Comparison of ENCODE assay signal across 28 mouse cellular contexts in the genomic region with DNA sequence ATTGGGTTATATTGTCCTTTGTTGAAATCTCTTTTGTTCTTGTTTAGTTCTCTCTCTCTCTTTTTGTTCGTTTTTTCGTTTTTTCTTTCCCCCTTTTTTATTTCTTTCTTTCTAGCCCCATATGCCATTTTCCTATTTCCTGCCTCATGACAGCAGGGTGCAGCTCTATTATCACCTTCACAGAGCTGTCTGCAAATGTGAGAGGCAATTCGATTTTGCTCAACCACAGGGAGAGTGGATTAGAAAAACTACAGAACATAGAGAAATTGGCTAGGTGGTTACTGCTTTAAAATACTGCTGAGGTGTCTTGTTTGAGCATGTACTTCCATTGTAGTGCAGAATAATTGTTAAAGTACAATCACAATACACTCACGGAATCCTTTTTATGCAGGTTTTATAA. TPM values are rescaled to one million over a fixed set of nuclear protein-coding genes. Genes with fewer than 3 reads are reported as not detected.
DNase-seq lines count a peak whose midpoint lies in the region; ATAC-seq and TF ChIP-seq lines count a peak whose summit lies in the region.
"Had no signal": no experiment of that assay in that cellular context is flagged by ENCODE, and none has a peak within 500 bp of the region (broad histone marks: within the 10 kb centered on the region; RNA-seq: fewer than 3 reads in every experiment).

No protein-coding gene starts in this region.

- ATAC-seq in hindbrain, embryonic 15.5 days (ENCODE audit: low FRiP score, low read depth) = no peak
- ATAC-seq in hindbrain, embryonic 11.5 days (ENCODE audit: low FRiP score) = no peak
- ATAC-seq in forebrain, postnatal 0 days = peak; percentile 63; the same call in 1 of the 2 replicates
- ATAC-seq: hindbrain, postnatal 0 days; Patski had no signal

- H3K9ac ChIP-seq in hindbrain, embryonic 15.5 days = no peak overlapping the region
- no peak overlapping the region for H3K9ac ChIP-seq in hindbrain, embryonic 11.5 days (ENCODE audit: low read depth, low read length)
- no peak overlapping the region for H3K9ac ChIP-seq in forebrain, postnatal 0 days
- H3K9ac ChIP-seq: embryonic facial prominence, embryonic 15.5 days; limb, embryonic 13.5 days; liver, embryonic 13.5 days; lung, embryonic 15.5 days; neural tube, embryonic 12.5 days had no signal

- no peaks in the 10 kb centered on the region for H3K9me3 ChIP-seq in hindbrain, embryonic 15.5 days
- H3K9me3 ChIP-seq in hindbrain, embryonic 11.5 days (ENCODE audit: control insufficient read depth, low read length) = no peaks in the 10 kb centered on the region
- H3K9me3 ChIP-seq in forebrain, embryonic 10.5 days = no peaks in the 10 kb centered on the region
- H3K9me3 ChIP-seq in forebrain, postnatal 0 days (ENCODE audit: low read length) = no peaks in the 10 kb centered on the region
- H3K9me3 ChIP-seq: embryonic facial prominence, embryonic 15.5 days; heart, embryonic 10.5 days; limb, embryonic 13.5 days; liver, embryonic 13.5 days; lung, embryonic 15.5 days; neural tube, embryonic 12.5 days had no signal

- no peak for TF ChIP-seq POLR2A in brain, embryonic 14.5 days (IDR thresholded peaks at IDR 0.05; ENCODE audit: borderline replicate concordance, extremely low read depth, insufficient read depth, insufficient read length, poor library complexity, severe bottlenecking)

- H3K4me2 ChIP-seq in hindbrain, embryonic 15.5 days = no peak overlapping the region
- no peak overlapping the region for H3K4me2 ChIP-seq in hindbrain, embryonic 11.5 days (replicated peaks; ENCODE audit: low read depth, low read length)
- H3K4me2 ChIP-seq in forebrain, postnatal 0 days (ENCODE audit: low read depth) = no peak overlapping the region
- H3K4me2 ChIP-seq: embryonic facial prominence, embryonic 15.5 days; limb, embryonic 13.5 days; liver, embryonic 13.5 days; lung, embryonic 15.5 days; neural tube, embryonic 12.5 days had no signal

- 39% methylated on average over 4 of the region's 4 CpGs for WGBS in hindbrain, embryonic 15.5 days
- WGBS in hindbrain, embryonic 11.5 days = 67% methylated on average over 4 of the region's 4 CpGs
- 51% methylated on average over 4 of the region's 4 CpGs for WGBS in forebrain, embryonic 10.5 days
- WGBS in forebrain, postnatal 0 days = 21% methylated on average over 4 of the region's 4 CpGs

- no peak overlapping the region for H3K4me3 ChIP-seq in hindbrain, embryonic 15.5 days
- H3K4me3 ChIP-seq in hindbrain, embryonic 11.5 days (ENCODE audit: low read depth, low read length) = no peak overlapping the region
- H3K4me3 ChIP-seq in forebrain, embryonic 10.5 days = no peak overlapping the region
- no peak overlapping the region for H3K4me3 ChIP-seq in forebrain, postnatal 0 days (ENCODE audit: low read depth, low read length)
- H3K4me3 ChIP-seq: embryonic facial prominence, embryonic 15.5 days; gastrocnemius, adult 2 months; heart, embryonic 10.5 days; limb, embryonic 13.5 days; liver, embryonic 13.5 days; lung, embryonic 15.5 days; neural tube, embryonic 12.5 days had no signal

- no peaks in the 10 kb centered on the region for H3K36me3 ChIP-seq in hindbrain, embryonic 15.5 days
- no peaks in the 10 kb centered on the region for H3K36me3 ChIP-seq in hindbrain, embryonic 11.5 days (ENCODE audit: control insufficient read depth, insufficient read depth, low read length)
- peaks cover 13% of the 10 kb centered on the region for H3K36me3 ChIP-seq in forebrain, embryonic 10.5 days (replicated peaks)
- H3K36me3 ChIP-seq in forebrain, postnatal 0 days (ENCODE audit: insufficient read depth) = no peaks in the 10 kb centered on the region
- H3K36me3 ChIP-seq: embryonic facial prominence, embryonic 15.5 days; limb, embryonic 13.5 days; neural tube, embryonic 12.5 days had no signal

- no peaks in the 10 kb centered on the region for H3K27me3 ChIP-seq in hindbrain, embryonic 15.5 days
- no peaks in the 10 kb centered on the region for H3K27me3 ChIP-seq in hindbrain, embryonic 11.5 days (ENCODE audit: control insufficient read depth, insufficient read depth, low read length)
- no peaks in the 10 kb centered on the region for H3K27me3 ChIP-seq in forebrain, embryonic 10.5 days (ENCODE audit: poor library complexity, severe bottlenecking)
- no peaks in the 10 kb centered on the region for H3K27me3 ChIP-seq in forebrain, postnatal 0 days (ENCODE audit: insufficient read depth, low read length)
- H3K27me3 ChIP-seq: embryonic facial prominence, embryonic 15.5 days; limb, embryonic 13.5 days; liver, embryonic 13.5 days; lung, embryonic 15.5 days; neural tube, embryonic 12.5 days; Patski had no signal

- no peak for DNase-seq in hindbrain, embryonic 11.5 days (ENCODE audit: low spot score)
- peak; percentile 81 for DNase-seq in brain, embryonic 14.5 days (ENCODE audit: low read depth)
- DNase-seq in forebrain, embryonic 10.5 days (ENCODE audit: extremely low spot score, low spot score) = no peak
- DNase-seq in forebrain, postnatal 0 days = peak; percentile 33
- no peak for DNase-seq in kidney, adult 9 months
- DNase-seq in lung, postnatal 14 days = no peak
- DNase-seq: adrenal gland, postnatal 25 days; cerebellum, postnatal 10 days; embryo, embryonic 11 days; gastrocnemius, adult 2 months; kidney, adult 11 months; layer of hippocampus, postnatal 36 days; liver, embryonic 13.5 days; right cerebral cortex, postnatal 25 days; thymus, adult 18-20 months; thymus, postnatal 4 days had no signal

- no peak for TF ChIP-seq CTCF in brain, embryonic 14.5 days (IDR thresholded peaks at IDR 0.05; ENCODE audit: borderline replicate concordance, extremely low read depth, insufficient read depth, insufficient read length)
- no peak for TF ChIP-seq CTCF in forebrain, postnatal 0 days (IDR thresholded peaks at IDR 0.05; ENCODE audit: low read depth)

- H3K27ac ChIP-seq in hindbrain, embryonic 15.5 days (replicated peaks) = 0 out of 2 replicates have a peak overlapping the region, but pooled peaks have one; percentile 27
- H3K27ac ChIP-seq in hindbrain, embryonic 11.5 days (ENCODE audit: low read depth, low read length) = no peak overlapping the region
- 0 out of 2 replicates have a peak overlapping the region, but pooled peaks have one; percentile 25 for H3K27ac ChIP-seq in forebrain, embryonic 10.5 days
- peak overlapping the region; percentile 16; the same call in 1 of the 2 replicates for H3K27ac ChIP-seq in forebrain, postnatal 0 days (ENCODE audit: low read depth, low read length)
- H3K27ac ChIP-seq: embryonic facial prominence, embryonic 15.5 days; gastrocnemius, adult 2 months; heart, embryonic 10.5 days; hindbrain, postnatal 0 days; kidney, postnatal 0 days; limb, embryonic 13.5 days; liver, embryonic 13.5 days; lung, embryonic 15.5 days; neural tube, embryonic 12.5 days had no signal

- no peaks in the 10 kb centered on the region for H3K4me1 ChIP-seq in hindbrain, embryonic 15.5 days (replicated peaks)
- H3K4me1 ChIP-seq in hindbrain, embryonic 11.5 days (replicated peaks; ENCODE audit: control insufficient read depth, insufficient read depth, low read length) = no peaks in the 10 kb centered on the region
- peaks cover 20% of the 10 kb centered on the region for H3K4me1 ChIP-seq in forebrain, embryonic 10.5 days
- 0 out of 2 replicates have a peak, but pooled peaks cover 3% of the 10 kb centered on the region for H3K4me1 ChIP-seq in forebrain, postnatal 0 days (ENCODE audit: insufficient read depth)
- H3K4me1 ChIP-seq: embryonic facial prominence, embryonic 15.5 days; heart, embryonic 10.5 days; lung, embryonic 15.5 days; neural tube, embryonic 12.5 days had no signal

RNA-seq across cellular contexts. Expression of a gene that starts 37.2 kb away (rescaled TPM):
- 1.00 and 3.3 TPM in 2 replicates for polyA plus RNA-seq in hindbrain, embryonic 15.5 days (2015; fragmentation: Nextera tagmentation; extraction: Ambion mirVana)
- polyA plus RNA-seq in hindbrain, embryonic 11.5 days (2014; fragmentation: Nextera tagmentation; extraction: Ambion mirVana) = 0.11 TPM in 1 of 2 replicates, not detected in the other
- polyA plus RNA-seq in brain, embryonic 14.5 days (2012; rRNA removed) = 33.8 and 60.1 TPM in 2 replicates
- 2.4 and 5.0 TPM in 2 replicates for polyA plus RNA-seq in forebrain, embryonic 10.5 days (2016; fragmentation: Nextera tagmentation; extraction: Ambion mirVana)
- total RNA-seq in forebrain, postnatal 0 days (2014; rRNA removed) = 38.0 and 43.2 TPM in 2 replicates
- polyA plus RNA-seq in forebrain, postnatal 0 days (2015; fragmentation: Nextera tagmentation; extraction: Ambion mirVana) = 26.7 and 28.8 TPM in 2 replicates
- total RNA-seq: adrenal gland, postnatal 25 days; gastrocnemius, adult 2 months; monocyte, adult 5-6 weeks had no signal
- polyA plus RNA-seq: gonadal fat pad, adult 2 months; liver, embryonic 13.5 days; stomach, embryonic 14.5 days had no signal

RNA-seq across cellular contexts. Expression of a gene that starts 54.0 kb away (rescaled TPM):
- polyA plus RNA-seq in hindbrain, embryonic 15.5 days (2015; fragmentation: Nextera tagmentation; extraction: Ambion mirVana) = 186 TPM in 2 replicates
- polyA plus RNA-seq in hindbrain, embryonic 11.5 days (2014; fragmentation: Nextera tagmentation; extraction: Ambion mirVana) = 284 and 288 TPM in 2 replicates
- polyA plus RNA-seq in brain, embryonic 14.5 days (2012; rRNA removed) = 96.6 and 104 TPM in 2 replicates
- polyA plus RNA-seq in forebrain, embryonic 10.5 days (2016; fragmentation: Nextera tagmentation; extraction: Ambion mirVana) = 287 and 291 TPM in 2 replicates
- total RNA-seq in forebrain, postnatal 0 days (2014; rRNA removed) = 182 and 195 TPM in 2 replicates
- 243 and 265 TPM in 2 replicates for polyA plus RNA-seq in forebrain, postnatal 0 days (2015; fragmentation: Nextera tagmentation; extraction: Ambion mirVana)

Comparison
In these comparisons a context has a peak if more than half of its experiments do, and no peak if none do; other contexts are left out.
1. DNase-seq: peak in brain, embryonic 14.5 days (single experiment) and forebrain, postnatal 0 days (single experiment); none in hindbrain, embryonic 11.5 days (single experiment), forebrain, embryonic 10.5 days (single experiment), kidney, adult 9 months (single experiment) and lung, postnatal 14 days (single experiment).